Mouse (Mus musculus) 3134 (cell line): Measurements from ENCODE around the gene Slc4a10.

Source experiments
- DNase-seq: peaks from one replicate; pipeline ENCODE4 v3.0.0-alpha.2; 2011; ENCODE audit warnings: low spot score; ENCODE audit not compliant: insufficient read length; ENCODE audit errors: extremely low read depth

The Slc4a10 gene

GRCm38 (mm10) chr2:62344367-62344766 is 298.1 kb downstream of the Slc4a10 start:
- no peak for DNase-seq

GRCm38 (mm10) chr2:62346771-62347170 is 300.5 kb downstream of the Slc4a10 start:
- DNase-seq = no peak

GRCm38 (mm10) chr2:62347762-62348161 is 301.5 kb downstream of the Slc4a10 start:
- DNase-seq = no peak

- DNase-seq = no peak
These were observed 305.8 kb downstream of the Slc4a10 start for GRCm38 (mm10) chr2:62352035-62352434.

GRCm38 (mm10) chr2:62355766-62356165 is 309.5 kb downstream of the Slc4a10 start:
- no peak for DNase-seq

- DNase-seq = no peak
These were observed 310.3 kb downstream of the Slc4a10 start for GRCm38 (mm10) chr2:62356606-62357005.

- DNase-seq = no peak
These were observed 311.0 kb downstream of the Slc4a10 start for GRCm38 (mm10) chr2:62357259-62357658.

GRCm38 (mm10) chr2:62360872-62361271 is 314.6 kb downstream of the Slc4a10 start:
- no peak for DNase-seq

GRCm38 (mm10) chr2:62361514-62361913 is 315.3 kb downstream of the Slc4a10 start:
- DNase-seq = no peak

GRCm38 (mm10) chr2:62362211-62362610 is 315.9 kb downstream of the Slc4a10 start:
- DNase-seq = no peak

- DNase-seq = no peak
These were observed 317.3 kb downstream of the Slc4a10 start for GRCm38 (mm10) chr2:62363606-62364005.

- DNase-seq = no peak
These were observed 322.2 kb downstream of the Slc4a10 start for GRCm38 (mm10) chr2:62368349-62369053.

- no peak for DNase-seq
These were observed 323.8 kb downstream of the Slc4a10 start for GRCm38 (mm10) chr2:62370048-62370447.

- DNase-seq = no peak
These were observed 327.4 kb downstream of the Slc4a10 start for GRCm38 (mm10) chr2:62373692-62374091.
